ENCODE assay signal across 16 mouse cellular contexts in the genomic region with DNA sequence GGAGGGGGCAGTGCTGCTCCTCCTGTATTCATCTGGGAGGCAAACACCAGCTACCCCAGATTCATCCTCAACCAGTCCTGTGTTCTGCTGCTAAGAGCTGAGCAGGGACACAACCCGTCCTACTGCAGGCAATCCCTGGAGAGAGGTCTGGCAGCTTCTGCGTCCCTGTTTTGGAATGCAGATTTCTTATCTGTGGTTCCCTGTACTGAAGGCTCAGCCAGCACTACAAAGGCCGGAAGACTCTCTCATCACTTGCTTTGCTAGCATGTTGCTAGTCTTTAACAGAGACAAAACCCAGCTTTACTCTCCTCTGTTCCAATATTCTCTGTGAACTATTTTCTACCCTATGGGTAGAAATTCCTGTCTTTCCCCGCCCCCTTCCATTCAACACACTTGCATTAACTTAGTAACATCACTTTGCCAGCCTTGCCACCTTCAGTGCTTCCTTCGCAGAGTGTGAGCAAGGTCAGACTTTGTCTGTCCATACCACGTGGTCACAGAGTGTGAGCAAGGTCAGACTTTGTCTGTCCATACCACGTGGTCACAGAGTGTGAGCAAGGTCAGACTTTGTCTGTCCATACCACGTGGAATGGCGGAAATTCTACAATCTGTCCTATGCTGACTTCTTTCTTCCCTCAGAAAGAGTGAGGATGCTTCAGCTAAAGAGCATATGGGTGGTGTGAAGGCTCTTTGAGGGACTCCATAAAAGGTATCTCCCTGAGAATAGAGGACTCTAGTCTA.
DNase-seq lines count a peak whose midpoint lies in the region; ATAC-seq and TF ChIP-seq lines count a peak whose summit lies in the region.
"Had no signal": no experiment of that assay in that cellular context is flagged by ENCODE, and none has a peak within 500 bp of the region (broad histone marks: within the 10 kb centered on the region; RNA-seq: fewer than 3 reads in every experiment).

No protein-coding gene starts in this region.

- no peak for TF ChIP-seq EP300 in heart, postnatal 0 days (IDR thresholded peaks at IDR 0.05; ENCODE audit: low read depth)

- ATAC-seq in kidney, postnatal 0 days (replicated peaks; ENCODE audit: low FRiP score, low read depth): peak; percentile 49; the same call in 1 of the 2 replicates
- ATAC-seq in heart, postnatal 0 days (ENCODE audit: insufficient read depth, low read depth): peak; percentile 73
- ATAC-seq: forebrain, embryonic 13.5 days had no signal

- TF ChIP-seq CTCF in kidney, postnatal 0 days (IDR thresholded peaks at IDR 0.05; ENCODE audit: low read depth): no peak
- no peak for TF ChIP-seq CTCF in heart, postnatal 0 days (IDR thresholded peaks at IDR 0.05; ENCODE audit: low read depth)

- no peak overlapping the region for H3K27ac ChIP-seq in kidney, postnatal 0 days
- no peak overlapping the region for H3K27ac ChIP-seq in heart, postnatal 0 days (ENCODE audit: low read depth)
- H3K27ac ChIP-seq: embryonic facial prominence, embryonic 10.5 days; forebrain, embryonic 13.5 days; limb, embryonic 15.5 days; neural tube, embryonic 12.5 days; stomach, postnatal 0 days had no signal

- no peak overlapping the region for H3K4me3 ChIP-seq in kidney, postnatal 0 days (replicated peaks; ENCODE audit: low read depth, low read length)
- no peak overlapping the region for H3K4me3 ChIP-seq in heart, postnatal 0 days (ENCODE audit: low read depth, low read length)
- H3K4me3 ChIP-seq: embryonic facial prominence, embryonic 10.5 days; forebrain, embryonic 13.5 days; limb, embryonic 15.5 days; megakaryocyte, embryonic 14.5 days; neural tube, embryonic 12.5 days had no signal

- no peak overlapping the region for H3K4me2 ChIP-seq in kidney, postnatal 0 days (ENCODE audit: low read length)
- H3K4me2 ChIP-seq in heart, postnatal 0 days (ENCODE audit: low read depth, low read length): no peak overlapping the region
- H3K4me2 ChIP-seq: forebrain, embryonic 13.5 days; limb, embryonic 15.5 days; neural tube, embryonic 12.5 days had no signal

- WGBS in kidney, postnatal 0 days: 56% methylated on average over 9 of the region's 9 CpGs
- WGBS in heart, postnatal 0 days: 22% methylated on average over 9 of the region's 9 CpGs

- no peaks in the 10 kb centered on the region for H3K36me3 ChIP-seq in kidney, postnatal 0 days (ENCODE audit: insufficient read depth, low read length)
- no peaks in the 10 kb centered on the region for H3K36me3 ChIP-seq in heart, postnatal 0 days (replicated peaks; ENCODE audit: control insufficient read depth, insufficient read depth, low read length)
- H3K36me3 ChIP-seq: embryonic facial prominence, embryonic 10.5 days; limb, embryonic 15.5 days; neural tube, embryonic 12.5 days had no signal

- no peaks in the 10 kb centered on the region for H3K4me1 ChIP-seq in kidney, postnatal 0 days (replicated peaks; ENCODE audit: insufficient read depth, low read length)
- peaks cover 3% of the 10 kb centered on the region; the same call in 1 of the 2 replicates for H3K4me1 ChIP-seq in heart, postnatal 0 days (ENCODE audit: control insufficient read depth, insufficient read depth)
- H3K4me1 ChIP-seq: embryonic facial prominence, embryonic 10.5 days; forebrain, embryonic 13.5 days; limb, embryonic 15.5 days; megakaryocyte, embryonic 14.5 days; neural tube, embryonic 12.5 days had no signal

- H3K27me3 ChIP-seq in kidney, postnatal 0 days (ENCODE audit: insufficient read depth, low read length): no peaks in the 10 kb centered on the region
- no peaks in the 10 kb centered on the region for H3K27me3 ChIP-seq in heart, postnatal 0 days (ENCODE audit: control insufficient read depth, insufficient read depth, low read length)
- H3K27me3 ChIP-seq: forebrain, embryonic 13.5 days; limb, embryonic 15.5 days; megakaryocyte, embryonic 14.5 days; neural tube, embryonic 12.5 days had no signal

- H3K9ac ChIP-seq in kidney, postnatal 0 days (ENCODE audit: low read depth, low read length): no peak overlapping the region
- H3K9ac ChIP-seq in heart, postnatal 0 days (replicated peaks; ENCODE audit: low read depth, low read length): no peak overlapping the region
- H3K9ac ChIP-seq: forebrain, embryonic 13.5 days; limb, embryonic 15.5 days; neural tube, embryonic 12.5 days had no signal

- no peaks in the 10 kb centered on the region for H3K9me3 ChIP-seq in kidney, postnatal 0 days (replicated peaks; ENCODE audit: low read length)
- H3K9me3 ChIP-seq in heart, postnatal 0 days (replicated peaks; ENCODE audit: control insufficient read depth, low read length): no peaks in the 10 kb centered on the region
- H3K9me3 ChIP-seq: embryonic facial prominence, embryonic 10.5 days; forebrain, embryonic 13.5 days; limb, embryonic 15.5 days; neural tube, embryonic 12.5 days had no signal

- DNase-seq in kidney, postnatal 0 days (ENCODE audit: low spot score): no peak
- no peak for DNase-seq in kidney, adult 9 months
- DNase-seq in ovary, postnatal 36 days (ENCODE audit: low spot score): peak; percentile 5
- DNase-seq in ovary, postnatal 14 days (ENCODE audit: low spot score): no peak
- DNase-seq in heart, postnatal 0 days (ENCODE audit: low spot score): peak; percentile 43
- no peak for DNase-seq in adrenal gland, postnatal 14 days
- no peak for DNase-seq in retina, embryonic 14.5 days (ENCODE audit: low spot score)
- no peak for DNase-seq in layer of hippocampus, postnatal 10 days (ENCODE audit: low spot score in 2 of 2)
- DNase-seq: gastrocnemius, postnatal 25 days; lung, adult 2 months had no signal

Comparison
In these comparisons a context has a peak if more than half of its experiments do, and no peak if none do; other contexts are left out.
1. DNase-seq: peak in ovary, postnatal 36 days (single experiment) and heart, postnatal 0 days (single experiment); none in kidney, postnatal 0 days (single experiment), kidney, adult 9 months (single experiment), ovary, postnatal 14 days (single experiment), adrenal gland, postnatal 14 days (single experiment), retina, embryonic 14.5 days (single experiment) and layer of hippocampus, postnatal 10 days (0 of 2).